Comparison of ENCODE assay signal across 8 mouse cellular contexts in the genomic region with DNA sequence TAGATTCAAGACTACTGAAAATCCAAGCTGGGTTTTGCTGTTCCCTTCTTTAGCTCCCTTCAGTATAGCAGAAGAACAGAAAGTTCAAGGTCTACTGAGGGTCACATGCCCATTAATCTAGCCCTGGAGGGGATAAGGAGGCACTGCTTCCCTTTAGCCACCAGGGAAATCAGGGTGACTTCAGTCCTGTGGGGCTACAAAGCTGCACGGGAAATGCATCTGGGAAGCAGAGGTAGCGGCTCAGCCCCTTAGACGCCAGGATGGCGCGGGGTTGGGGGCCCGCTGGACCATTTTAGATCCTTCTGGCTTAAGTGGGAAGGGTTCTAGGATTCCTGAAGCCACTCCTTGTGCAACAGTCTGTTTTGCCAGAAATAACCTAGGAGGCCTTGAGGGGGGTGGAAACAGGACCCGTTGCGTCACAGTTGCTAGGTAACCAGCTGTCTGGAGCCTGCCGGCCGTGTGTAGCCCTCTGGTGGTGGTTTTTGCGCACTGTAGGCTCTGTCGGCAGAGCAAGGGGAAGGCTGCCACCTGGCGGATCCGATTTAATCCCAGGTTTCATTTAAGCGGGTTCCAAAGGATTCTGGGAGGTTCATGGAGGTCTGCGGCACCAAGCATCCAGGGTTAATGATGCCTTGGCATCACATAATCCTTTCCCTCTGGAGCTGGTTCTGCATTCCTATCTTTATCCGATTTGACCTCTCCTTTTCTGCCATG. TPM values are rescaled to one million over a fixed set of nuclear protein-coding genes. Genes with fewer than 3 reads are reported as not detected.
DNase-seq lines count a peak whose midpoint lies in the region; ATAC-seq and TF ChIP-seq lines count a peak whose summit lies in the region.

No protein-coding gene starts in this region.

- peaks cover 32% of the 10 kb centered on the region for H3K36me3 ChIP-seq in hindbrain, embryonic 10.5 days
- H3K36me3 ChIP-seq in lung, embryonic 15.5 days = 0 out of 2 replicates have a peak, but pooled peaks cover 5% of the 10 kb centered on the region
- no peaks in the 10 kb centered on the region for H3K36me3 ChIP-seq in thymus, adult 2 months (ENCODE audit: control insufficient read depth, insufficient read depth, low read length)

- no peak for TF ChIP-seq POLR2A in thymus, adult 2 months (IDR thresholded peaks at IDR 0.05; ENCODE audit: control insufficient read depth, extremely low read depth, insufficient read depth, low read length, poor library complexity)

- H3K27me3 ChIP-seq in hindbrain, embryonic 10.5 days (ENCODE audit: insufficient read depth, poor library complexity, severe bottlenecking) = peaks cover 12% of the 10 kb centered on the region
- peaks cover 3% of the 10 kb centered on the region; the same call in 1 of the 2 replicates for H3K27me3 ChIP-seq in lung, embryonic 15.5 days
- H3K27me3 ChIP-seq in thymus, adult 2 months (ENCODE audit: control insufficient read depth, insufficient read depth, low read length) = no peaks in the 10 kb centered on the region

- peak; percentile 4 for DNase-seq in MEL-GATA-1-ER (ENCODE audit: extremely low read depth, low read depth)
- DNase-seq in cerebellum, adult 9-10 months = peak; percentile 98
- peak; percentile 93 to 98 for DNase-seq in frontal cortex, adult 2 months (ENCODE audit: extremely low spot score in 1 of 2, low spot score in 1 of 2)
- DNase-seq in hindbrain, embryonic 10.5 days (ENCODE audit: low spot score) = peak; percentile 94
- peak; percentile 94 for DNase-seq in layer of hippocampus, adult 9-10 months (ENCODE audit: low spot score)
- DNase-seq in ovary, adult 18-20 months (ENCODE audit: low spot score) = peak; percentile 90
- peak; percentile 77 for DNase-seq in thymus, adult 2 months

- peak; percentile 96; the same call in 1 of the 2 replicates for TF ChIP-seq CTCF in thymus, adult 2 months (IDR thresholded peaks at IDR 0.05; ENCODE audit: borderline replicate concordance, control insufficient read depth, extremely low read depth, insufficient read depth, low read length, poor library complexity)

- H3K4me2 ChIP-seq in lung, embryonic 15.5 days = peak overlapping the region; percentile 54

- peak overlapping the region; percentile 43 for H3K4me3 ChIP-seq in hindbrain, embryonic 10.5 days
- H3K4me3 ChIP-seq in lung, embryonic 15.5 days = peak overlapping the region; percentile 16; the same call in 1 of the 2 replicates
- no peak overlapping the region for H3K4me3 ChIP-seq in thymus, adult 2 months (ENCODE audit: control insufficient read depth, insufficient read depth, low read length)

- H3K4me1 ChIP-seq in hindbrain, embryonic 10.5 days (replicated peaks) = peaks cover 15% of the 10 kb centered on the region
- H3K4me1 ChIP-seq in lung, embryonic 15.5 days = peaks cover 7% of the 10 kb centered on the region
- H3K4me1 ChIP-seq in thymus, adult 2 months (replicated peaks; ENCODE audit: control insufficient read depth, insufficient read depth, low read length) = no peaks in the 10 kb centered on the region

- peak overlapping the region; percentile 26; the same call in 1 of the 2 replicates for H3K9ac ChIP-seq in lung, embryonic 15.5 days

- ATAC-seq in lung, embryonic 15.5 days (ENCODE audit: borderline replicate concordance, extremely low read depth, low FRiP score, low TSS enrichment) = peak; percentile 95

- peak overlapping the region; percentile 79 for H3K27ac ChIP-seq in hindbrain, embryonic 10.5 days
- H3K27ac ChIP-seq in lung, embryonic 15.5 days = peak overlapping the region; percentile 64
- no peak overlapping the region for H3K27ac ChIP-seq in thymus, adult 2 months (ENCODE audit: control insufficient read depth, insufficient read depth, low read length)

- 10% methylated on average over 17 of the region's 17 CpGs for WGBS in hindbrain, embryonic 10.5 days
- WGBS in lung, embryonic 15.5 days = 5% methylated on average over 17 of the region's 17 CpGs
- 13% methylated on average over 17 of the region's 17 CpGs for WGBS in thymus, adult 2 months

- H3K9me3 ChIP-seq in hindbrain, embryonic 10.5 days = 0 out of 2 replicates have a peak, but pooled peaks cover 3% of the 10 kb centered on the region
- H3K9me3 ChIP-seq in lung, embryonic 15.5 days = no peaks in the 10 kb centered on the region

RNA-seq across cellular contexts. Expression of a gene that starts 13.3 kb away (rescaled TPM):
- polyA plus RNA-seq in frontal cortex, adult 2 months (2012; rRNA removed) = 115 and 122 TPM in 2 replicates
- 13.2 and 19.8 TPM in 2 replicates for polyA plus RNA-seq in hindbrain, embryonic 10.5 days (2016; fragmentation: Nextera tagmentation; extraction: Ambion mirVana)
- 11.3 and 13.2 TPM in 2 replicates for polyA plus RNA-seq in lung, embryonic 15.5 days (2015; fragmentation: Nextera tagmentation; extraction: Ambion mirVana)
- polyA plus RNA-seq in thymus, adult 2 months (2012; rRNA removed) = 8.1 and 21.2 TPM in 2 replicates

RNA-seq across cellular contexts. Expression of a gene that starts 38.0 kb away (rescaled TPM):
- 33.8 and 36.3 TPM in 2 replicates for polyA plus RNA-seq in frontal cortex, adult 2 months (2012; rRNA removed)
- polyA plus RNA-seq in hindbrain, embryonic 10.5 days (2016; fragmentation: Nextera tagmentation; extraction: Ambion mirVana) = 29.6 and 30.0 TPM in 2 replicates
- polyA plus RNA-seq in lung, embryonic 15.5 days (2015; fragmentation: Nextera tagmentation; extraction: Ambion mirVana) = 20.7 and 20.8 TPM in 2 replicates
- 73.2 and 93.0 TPM in 2 replicates for polyA plus RNA-seq in thymus, adult 2 months (2012; rRNA removed)

RNA-seq across cellular contexts. Expression of a gene that starts 52.5 kb away (rescaled TPM):
- 80.9 and 92.8 TPM in 2 replicates for polyA plus RNA-seq in frontal cortex, adult 2 months (2012; rRNA removed)
- 2.7 TPM in 2 replicates for polyA plus RNA-seq in hindbrain, embryonic 10.5 days (2016; fragmentation: Nextera tagmentation; extraction: Ambion mirVana)
- polyA plus RNA-seq in lung, embryonic 15.5 days (2015; fragmentation: Nextera tagmentation; extraction: Ambion mirVana) = 3.6 and 4.6 TPM in 2 replicates
- polyA plus RNA-seq in thymus, adult 2 months (2012; rRNA removed) = 9.6 and 19.9 TPM in 2 replicates

RNA-seq across cellular contexts. Expression of a gene that starts 53.1 kb away (rescaled TPM):
- polyA plus RNA-seq in frontal cortex, adult 2 months (2012; rRNA removed) = 36.4 and 37.9 TPM in 2 replicates
- 37.9 and 44.2 TPM in 2 replicates for polyA plus RNA-seq in hindbrain, embryonic 10.5 days (2016; fragmentation: Nextera tagmentation; extraction: Ambion mirVana)
- polyA plus RNA-seq in lung, embryonic 15.5 days (2015; fragmentation: Nextera tagmentation; extraction: Ambion mirVana) = 74.0 and 77.9 TPM in 2 replicates
- polyA plus RNA-seq in thymus, adult 2 months (2012; rRNA removed) = 17.9 and 23.1 TPM in 2 replicates

Comparison
In these comparisons a context has a peak if more than half of its experiments do, and no peak if none do; other contexts are left out.
1. DNase-seq: peak in every context shown above with its lines; median percentile 98 in cerebellum, adult 9-10 months; 96 in frontal cortex, adult 2 months; 94 in hindbrain, embryonic 10.5 days; 94 in layer of hippocampus, adult 9-10 months; 90 in ovary, adult 18-20 months; 77 in thymus, adult 2 months; 4 in MEL-GATA-1-ER.